Mouse (Mus musculus) v-Abl transformed pro-B cells (cell line): Measurements from ENCODE around the gene Aldh6a1.

Source experiments
- in situ Hi-C, 2 experiments: fragments of 400-800 bp; cut with MboI; formaldehyde crosslinking; loops; one replicate each; pipeline ENCODE4 v1.15.1; 2025; ENCODE audit not compliant: unreplicated experiment in 2 of 2

The Aldh6a1 gene

DNA sequence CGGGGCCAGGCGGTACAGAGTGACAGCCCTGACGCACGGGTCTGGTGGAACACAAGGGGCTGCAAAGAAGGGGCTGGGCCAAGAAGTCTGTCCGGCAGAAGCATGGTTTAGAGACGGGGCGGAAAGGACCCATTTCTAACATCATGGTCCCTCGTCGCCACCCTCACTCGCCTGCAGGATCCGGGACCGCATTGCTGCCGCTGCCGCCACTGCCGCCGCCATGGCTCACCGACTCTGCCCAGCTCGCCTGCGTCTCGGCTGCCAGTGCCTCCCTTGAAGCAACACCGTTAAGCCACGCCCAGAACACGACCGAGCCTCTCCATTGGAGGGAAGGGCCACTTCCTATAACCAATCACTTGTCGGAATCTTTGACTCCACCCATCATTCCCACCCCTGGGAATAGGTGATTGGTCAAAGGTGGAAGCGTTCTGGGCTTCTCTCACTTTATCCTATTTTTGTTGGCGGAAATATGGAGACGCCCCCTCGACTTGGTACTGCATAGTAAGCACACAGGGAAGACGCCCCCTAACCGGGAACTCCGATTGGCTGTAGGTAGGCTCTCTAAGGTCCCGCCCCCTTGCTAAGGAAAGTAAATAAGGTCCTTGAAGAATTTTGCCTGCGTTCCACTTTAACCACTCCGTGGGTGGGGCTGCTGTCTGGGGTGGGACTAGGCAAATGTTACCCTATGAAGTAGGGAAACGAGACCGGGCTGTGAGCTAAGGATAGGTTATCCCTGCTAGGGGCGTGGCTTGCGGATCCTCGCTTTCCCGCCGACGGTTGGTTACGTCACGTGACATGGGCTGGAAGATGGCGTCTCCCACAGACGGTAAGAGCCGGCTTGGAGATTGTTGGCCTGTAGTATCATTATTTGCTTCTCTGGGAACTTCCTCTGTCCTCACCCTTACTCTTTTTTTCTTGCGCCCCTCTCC is at the start of gene Aldh6a1, which contains the start of gene Lin52:
Gene Aldh6a1 (minus strand): TSS at position 287 of the 929 bp plus-strand sequence.
Gene Lin52 (plus strand): TSS at position 705 of the 929 bp plus-strand sequence.
- in situ Hi-C loops, result loop anchor here in 1 of 2 experiments (5.0 to 25.0 kb wide), 3 partner anchors 46 to 289 kb away; partner anchors contain the start of genes Bbof1 and Entpd5

DNA sequence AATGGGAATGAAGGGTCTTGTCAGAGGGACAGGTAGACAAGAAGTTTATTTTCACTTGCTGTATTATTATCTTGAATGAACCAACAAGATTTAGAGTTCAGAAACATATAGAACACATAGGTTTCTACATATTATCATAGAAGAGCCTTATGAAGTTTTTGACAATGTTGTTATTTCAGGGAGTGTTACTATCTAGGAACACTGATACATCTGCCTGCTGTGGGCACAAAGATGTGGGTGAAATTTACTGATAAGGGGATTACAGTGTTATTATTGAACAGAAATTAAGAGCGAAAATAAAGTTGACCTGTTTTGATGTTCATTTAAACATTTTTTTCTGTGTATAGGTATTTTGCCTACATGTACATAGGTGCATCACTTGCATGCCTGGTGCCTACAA is 46.0 kb upstream of the Aldh6a1 start:
- in situ Hi-C loops, result no loop called here

DNA sequence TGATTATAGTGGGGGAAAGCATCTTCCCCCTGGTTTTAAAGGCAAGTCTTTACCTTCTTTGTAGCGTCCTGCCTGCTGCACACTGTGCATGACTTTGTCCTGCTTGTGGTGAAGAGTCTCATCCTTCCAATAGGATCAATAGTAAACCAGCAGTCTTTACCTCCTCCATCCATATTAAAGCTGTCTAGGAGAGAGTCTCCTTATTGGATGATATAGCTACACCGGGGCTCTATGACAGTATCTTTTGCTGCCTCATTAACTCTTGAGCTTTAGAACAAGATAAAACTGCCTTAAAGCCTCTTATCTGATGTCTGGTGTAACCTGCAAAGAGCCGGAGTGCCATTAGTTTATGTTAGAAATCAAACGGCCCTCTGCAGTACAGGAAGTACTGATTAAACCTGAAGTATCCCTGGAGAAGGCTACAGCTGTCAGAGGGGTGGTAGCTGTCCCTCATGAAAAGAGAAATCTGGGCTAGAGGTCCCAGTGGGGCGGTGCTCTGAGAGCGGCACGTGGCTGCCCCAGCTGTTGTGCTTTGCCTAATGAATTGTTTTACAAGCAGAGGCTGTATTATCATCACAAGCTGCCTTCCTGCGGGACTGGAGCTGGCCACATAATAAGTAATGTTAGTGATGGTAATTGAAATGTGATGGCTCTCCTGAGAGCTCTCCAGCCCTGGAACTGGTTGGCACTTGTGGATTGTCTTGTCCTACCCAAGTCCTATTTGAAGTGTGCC is 36.7 kb upstream of the Aldh6a1 start:
- in situ Hi-C loops, result no loop called here

DNA sequence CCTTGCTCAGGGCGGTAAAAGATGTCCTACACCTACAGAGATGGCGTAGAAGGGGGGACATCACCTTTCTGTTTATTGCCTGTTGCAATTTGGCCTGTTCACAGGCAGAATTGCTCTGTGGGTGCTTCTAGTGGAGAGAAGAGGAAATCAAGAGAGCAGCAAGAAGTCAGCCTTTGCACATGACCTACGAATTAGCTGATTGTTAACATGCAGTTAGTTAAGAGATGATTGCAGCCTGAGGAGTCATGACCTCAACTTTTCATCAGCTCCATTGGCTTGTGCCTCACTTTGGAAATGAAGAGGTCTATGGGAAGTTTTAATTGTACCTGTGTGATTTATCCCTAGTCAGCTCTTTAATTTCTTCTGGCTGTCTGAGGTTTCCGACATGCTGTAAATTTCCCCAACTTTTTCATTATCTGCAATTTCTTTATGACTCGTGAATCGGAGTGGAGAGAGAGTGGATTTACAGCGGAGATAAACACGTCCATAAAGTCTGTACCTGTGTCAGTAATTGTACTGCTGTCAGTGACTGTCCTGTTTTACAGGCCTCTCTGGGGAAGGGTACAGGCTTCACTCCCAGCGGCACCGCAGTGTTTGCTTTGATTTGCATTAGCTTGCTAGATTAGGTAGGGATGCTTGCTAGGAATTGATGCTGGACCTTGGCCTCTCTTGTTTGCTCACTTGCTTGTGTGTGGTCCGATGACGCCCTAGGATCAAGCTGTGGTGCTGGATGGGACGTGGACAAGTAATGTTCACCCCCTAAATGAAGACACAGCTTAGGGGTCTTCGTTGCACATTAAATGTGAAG is 32.2 kb upstream of the Aldh6a1 start:
- in situ Hi-C loops, result no loop called here

DNA sequence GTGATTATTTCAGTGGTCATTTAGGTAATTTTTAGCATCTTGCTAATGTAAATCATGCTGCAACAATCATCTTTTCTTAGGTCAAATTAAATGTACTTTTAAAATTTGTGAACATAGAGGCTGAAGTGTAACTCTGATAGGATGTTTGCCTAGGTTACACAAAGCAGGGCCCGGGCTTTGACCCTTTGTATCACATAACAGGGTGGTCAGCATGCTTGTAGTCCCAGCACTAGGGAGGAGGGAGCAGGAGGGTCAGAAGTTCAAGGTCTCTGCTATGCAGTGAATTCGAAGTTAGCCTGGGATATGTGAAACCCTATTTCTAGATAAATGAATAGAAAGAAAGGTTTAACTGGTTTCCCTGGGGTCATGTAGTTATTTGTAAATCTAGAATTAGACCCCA is 30.4 kb upstream of the Aldh6a1 start:
- in situ Hi-C loops, result no loop called here

DNA sequence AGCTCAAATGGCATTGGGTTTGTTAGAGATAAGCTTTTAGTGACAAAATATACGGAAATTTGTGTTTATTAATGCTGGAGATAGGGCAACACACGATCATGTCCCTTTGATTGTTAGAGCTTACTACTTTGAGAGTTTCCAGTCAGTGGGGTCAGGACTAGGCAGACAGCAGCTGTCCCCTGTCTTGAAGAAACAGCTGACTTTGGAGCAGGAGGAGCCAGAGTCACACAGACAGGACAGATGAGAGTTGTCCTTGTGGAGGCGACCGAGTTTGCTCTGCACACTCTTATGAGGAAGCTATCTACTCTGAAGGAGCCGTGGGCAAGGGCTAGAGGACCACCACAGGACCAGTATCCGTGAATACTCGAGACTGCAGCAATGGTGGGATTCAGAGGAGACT is 28.1 kb upstream of the Aldh6a1 start:
- in situ Hi-C loops, result no loop called here

DNA sequence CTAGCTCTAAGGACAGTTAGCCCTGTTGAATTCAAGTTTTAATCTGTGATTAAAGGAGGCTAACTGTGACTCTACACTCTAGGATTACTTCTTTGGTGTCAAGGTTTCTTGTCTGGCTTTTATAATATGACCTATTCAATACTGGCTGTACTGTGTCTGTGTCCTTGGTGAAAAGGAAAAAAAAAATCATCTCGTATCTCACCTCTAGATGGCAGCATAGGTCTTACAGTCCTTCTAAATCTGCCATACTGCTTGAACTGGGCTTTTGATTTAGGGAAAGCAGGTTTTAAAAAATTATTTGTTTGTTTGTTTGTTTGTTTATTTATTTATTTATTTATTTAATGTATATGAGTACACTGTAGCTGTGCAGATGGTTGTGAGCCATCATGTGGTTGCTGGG is 17.9 kb upstream of the Aldh6a1 start:
- in situ Hi-C loops, result loop anchor here (5.0 to 25.0 kb wide), 2 partner anchors 119 to 306 kb away; no protein-coding TSS in a partner anchor

DNA sequence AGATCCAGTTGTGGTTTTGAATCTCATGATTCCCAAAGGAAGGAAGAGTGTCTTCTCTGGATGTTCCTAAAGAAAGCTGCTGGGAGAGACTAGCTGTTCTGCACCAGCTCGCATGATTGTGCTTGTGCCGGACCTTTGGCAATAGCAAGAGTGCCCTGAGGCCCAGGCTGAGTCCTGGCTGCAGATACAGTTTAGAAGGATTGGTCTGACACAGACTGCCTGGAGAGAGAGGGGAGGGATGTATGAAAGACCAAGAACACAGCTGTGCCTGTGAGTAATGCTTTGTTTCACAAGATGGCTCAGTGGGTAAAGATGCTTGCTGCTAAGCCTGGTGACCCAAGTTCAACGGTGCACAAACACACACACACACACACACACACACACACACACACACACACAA is 12.1 kb upstream of the Aldh6a1 start:
- in situ Hi-C loops, result loop anchor here in 1 of 2 experiments (25.0 kb wide), 1 partner anchor 301 kb away; no protein-coding TSS in a partner anchor

DNA sequence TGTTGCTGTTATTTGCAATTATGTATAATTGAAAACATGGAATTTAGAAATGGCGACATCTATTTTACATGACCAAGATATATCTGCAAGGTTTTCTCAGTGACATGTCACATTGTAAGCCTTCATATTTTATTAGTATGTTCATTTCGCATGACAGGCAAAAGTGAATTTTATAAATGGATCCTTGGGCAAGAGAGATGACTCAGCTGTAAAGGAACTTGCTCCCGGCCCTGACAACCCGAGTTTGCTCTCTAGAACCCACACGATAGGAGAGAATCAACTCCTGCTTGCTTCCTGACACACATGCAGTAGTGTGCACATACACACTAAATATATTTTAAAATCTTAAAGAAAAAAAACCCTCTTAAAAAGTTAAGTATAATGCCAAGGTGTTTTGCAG is 10.6 kb upstream of the Aldh6a1 start:
- in situ Hi-C loops, result loop anchor here in 1 of 2 experiments (25.0 kb wide), 1 partner anchor 299 kb away; no protein-coding TSS in a partner anchor

DNA sequence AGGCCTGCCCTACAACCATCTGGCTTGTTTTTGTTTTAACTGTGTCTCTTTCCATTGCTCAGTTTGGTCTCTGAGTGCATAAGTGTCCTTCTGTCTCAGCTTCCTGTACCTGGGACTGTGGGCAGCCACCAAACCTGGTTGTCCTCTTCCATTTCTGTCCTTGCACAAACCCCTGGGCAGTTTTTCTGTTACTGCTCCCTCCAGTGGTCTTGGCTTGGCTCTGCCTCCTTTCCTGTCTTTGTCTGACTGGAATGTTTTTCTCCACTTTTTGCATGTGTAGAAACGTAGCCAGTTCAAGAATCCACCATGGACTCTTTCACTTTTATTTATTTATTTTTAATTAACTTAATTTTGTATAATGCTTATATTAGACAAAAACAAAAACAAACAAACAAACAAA is 9.0 kb upstream of the Aldh6a1 start:
- in situ Hi-C loops, result loop anchor here in 1 of 2 experiments (10.0 to 25.0 kb wide), 2 partner anchors 55 to 298 kb away; partner anchors contain the start of genes Bbof1 and Entpd5

DNA sequence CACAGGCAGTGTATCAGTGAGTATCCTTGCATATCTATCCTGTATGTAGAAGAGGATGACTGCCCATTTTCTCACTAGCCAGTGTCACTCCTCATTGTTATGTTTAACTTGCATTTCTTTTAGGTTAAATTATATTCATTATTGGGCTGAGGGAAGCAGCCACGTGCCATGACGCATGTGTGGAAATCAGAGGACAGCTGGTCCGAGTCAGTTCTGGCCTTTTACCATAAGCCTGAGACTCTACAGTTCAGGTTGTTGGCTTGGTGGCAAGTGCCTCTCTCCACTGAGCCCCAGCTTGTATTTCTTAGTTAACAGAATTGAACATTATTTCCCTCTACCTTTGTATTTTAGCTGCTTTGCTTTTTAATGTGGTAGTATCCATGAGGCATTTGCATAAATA is 6.1 kb upstream of the Aldh6a1 start:
- in situ Hi-C loops, result loop anchor here in 1 of 2 experiments (10.0 to 25.0 kb wide), 2 partner anchors 52 to 295 kb away; partner anchors contain the start of genes Bbof1 and Entpd5

DNA sequence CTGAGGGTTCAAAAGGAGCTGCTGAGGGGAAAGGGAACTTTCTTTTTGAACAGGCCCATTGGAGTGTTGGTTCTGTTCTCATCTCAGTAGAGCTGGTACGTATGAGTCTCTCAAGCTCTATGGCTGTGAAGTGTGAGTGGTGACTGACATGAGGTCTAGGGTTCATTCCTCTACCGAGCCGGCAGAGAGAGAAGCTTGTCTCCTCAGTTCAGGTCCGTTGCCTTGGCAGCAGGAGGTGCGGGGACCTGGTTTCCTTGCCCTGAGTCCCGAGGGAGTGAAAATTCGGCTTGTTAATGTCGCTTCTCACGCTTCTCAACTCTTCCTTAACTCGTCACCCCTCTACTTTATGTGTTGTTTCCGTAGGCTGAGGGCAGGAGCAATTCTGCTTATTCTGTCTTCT is 997 bp upstream of the Aldh6a1 start:
- in situ Hi-C loops, result loop anchor here in 1 of 2 experiments (5.0 to 25.0 kb wide), 3 partner anchors 47 to 290 kb away; partner anchors contain the start of genes Bbof1 and Entpd5

DNA sequence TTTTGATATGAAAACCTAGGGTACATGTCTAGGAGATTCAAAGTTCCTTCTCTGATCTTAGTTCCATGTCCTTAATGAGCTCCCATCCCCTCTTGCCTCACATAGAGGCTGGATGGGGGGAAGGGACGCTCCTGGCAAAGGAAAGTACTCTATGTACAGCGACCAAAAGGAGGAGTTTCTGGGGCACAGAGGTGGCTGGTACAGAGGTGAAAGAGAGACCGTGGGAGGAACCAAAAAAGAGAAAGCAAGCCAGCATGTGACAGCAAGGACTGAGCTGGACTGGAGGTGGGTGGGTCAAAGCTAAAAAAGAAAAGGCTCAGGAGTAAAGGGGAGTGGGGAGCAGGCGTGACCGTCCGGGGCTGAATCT is 470 bp downstream of the Aldh6a1 start:
- in situ Hi-C loops, result loop anchor here in 1 of 2 experiments (5.0 to 25.0 kb wide), 3 partner anchors 46 to 288 kb away; partner anchors contain the start of genes Bbof1 and Entpd5

DNA sequence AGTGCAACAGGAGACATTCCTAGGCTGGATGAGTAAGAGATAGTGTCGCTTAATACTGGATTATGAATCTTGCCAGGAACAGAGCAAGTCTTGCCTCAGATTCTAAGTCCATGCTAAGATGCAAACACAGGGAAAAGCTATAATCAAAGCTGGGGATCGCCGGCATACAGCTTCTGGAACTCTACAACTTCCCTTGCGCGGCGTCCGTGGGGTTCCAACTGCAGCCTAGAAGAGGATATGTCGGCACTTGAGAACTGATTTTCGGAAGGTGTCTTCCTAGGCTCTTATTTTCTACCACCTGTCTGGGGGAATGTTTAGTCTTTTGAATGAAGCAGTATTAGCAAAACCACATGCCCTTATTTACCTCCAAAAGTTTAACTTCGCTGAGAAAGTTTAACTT is 917 bp downstream of the Aldh6a1 start:
- in situ Hi-C loops, result loop anchor here (5.0 to 25.0 kb wide), 4 partner anchors 45 to 288 kb away; partner anchors contain the start of genes Bbof1 (in 1 of the 2) and Entpd5 (in 1 of the 2)

DNA sequence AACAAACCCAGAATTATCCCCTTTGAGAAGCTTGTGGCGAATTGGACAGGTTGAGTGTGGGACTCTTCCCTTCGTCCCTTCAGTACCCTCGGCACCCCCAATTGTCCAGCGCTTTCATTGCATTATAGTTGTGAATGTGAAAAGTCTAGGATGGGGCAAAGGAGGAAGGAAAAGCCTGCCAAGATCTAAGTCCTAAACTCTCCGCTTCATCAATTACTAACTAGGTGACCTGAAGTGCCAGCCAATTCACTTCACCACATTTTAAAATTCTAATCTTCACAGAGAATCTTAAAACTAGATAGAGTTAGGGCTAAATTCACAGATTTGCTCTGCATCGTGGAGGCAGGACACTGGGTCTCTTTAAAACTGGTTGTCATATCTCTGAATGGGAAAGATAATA is 2.6 kb downstream of the Aldh6a1 start:
- in situ Hi-C loops, result loop anchor here in 1 of 2 experiments (5.0 kb wide), 1 partner anchor 91 kb away; no protein-coding TSS in a partner anchor

DNA sequence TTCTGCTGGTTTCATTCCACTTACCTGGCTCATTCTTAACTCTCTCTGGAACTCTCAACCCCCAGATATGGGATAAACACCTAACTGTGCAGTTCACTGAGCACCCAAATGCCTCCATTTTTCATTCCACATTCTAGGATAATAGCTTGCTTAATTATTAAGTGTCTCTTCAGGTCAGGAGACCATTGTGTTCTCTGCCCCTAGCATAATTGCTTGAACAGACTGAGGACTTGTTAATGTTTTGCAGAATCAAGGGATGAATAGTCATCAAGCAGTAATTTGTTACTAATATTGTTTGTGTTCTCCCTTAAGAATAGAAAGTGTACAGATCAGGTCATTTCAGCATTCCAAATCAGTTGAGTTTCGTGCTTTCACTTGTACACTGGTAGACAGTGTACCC is 3.4 kb downstream of the Aldh6a1 start:
- in situ Hi-C loops, result loop anchor here in 1 of 2 experiments (5.0 kb wide), 1 partner anchor 90 kb away; no protein-coding TSS in a partner anchor

DNA sequence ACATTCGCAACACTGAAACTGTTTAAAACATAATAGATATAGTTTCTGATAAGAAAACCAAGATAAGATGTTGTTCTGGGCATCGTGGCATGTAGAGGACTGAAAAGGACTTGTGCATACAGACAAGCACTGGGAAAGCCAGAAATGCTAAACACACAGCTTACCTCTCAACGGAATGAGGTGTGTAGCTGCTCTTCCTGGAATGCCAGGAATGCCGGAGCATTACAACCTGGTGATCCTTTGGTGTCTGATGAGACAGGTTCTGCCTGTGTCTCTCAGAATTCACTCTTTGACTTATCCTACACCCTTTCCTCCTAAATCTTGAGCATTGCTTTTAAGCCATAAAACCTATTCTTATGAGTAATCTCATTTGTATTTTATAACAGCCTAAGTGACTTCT is 8.3 kb downstream of the Aldh6a1 start:
- in situ Hi-C loops, result no loop called here

DNA sequence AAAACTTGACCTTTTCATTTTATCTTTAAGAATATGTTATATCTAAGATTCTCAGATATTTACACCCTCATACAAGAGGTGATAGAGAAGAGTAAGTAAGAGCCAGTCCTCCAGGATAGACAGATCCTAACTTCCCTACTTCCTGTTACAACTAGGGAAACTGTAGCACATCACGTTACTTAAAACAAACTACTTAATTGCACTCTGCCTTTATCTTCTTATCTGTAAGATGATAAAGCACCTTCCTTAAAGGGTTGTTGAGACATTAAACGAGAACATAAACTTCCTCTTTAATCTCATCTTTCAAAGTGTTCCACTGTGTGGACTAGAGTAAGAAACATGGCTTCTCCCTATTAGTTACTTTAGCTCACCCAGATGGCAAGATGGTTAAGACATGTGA is 12.1 kb downstream of the Aldh6a1 start:
- in situ Hi-C loops, result no loop called here

DNA sequence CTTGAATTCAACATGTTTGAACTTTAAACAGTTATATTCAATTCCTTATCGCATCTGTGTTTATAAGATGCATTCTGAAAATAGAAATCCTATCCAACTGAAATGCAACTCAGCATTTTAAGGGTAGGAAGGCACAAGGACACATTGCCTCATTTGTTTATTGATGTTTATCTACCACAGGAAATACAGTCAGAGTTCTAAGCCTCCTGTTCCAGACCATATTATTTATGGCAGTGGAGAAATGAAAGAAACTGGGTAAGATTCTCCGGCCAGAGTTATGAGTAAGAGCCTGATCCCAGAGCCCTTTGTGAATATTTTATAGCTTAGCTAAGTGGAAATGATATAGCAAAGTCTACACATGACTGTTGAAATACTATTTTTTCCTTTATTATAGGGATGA is 21.0 kb downstream of the Aldh6a1 start:
- in situ Hi-C loops, result no loop called here

DNA sequence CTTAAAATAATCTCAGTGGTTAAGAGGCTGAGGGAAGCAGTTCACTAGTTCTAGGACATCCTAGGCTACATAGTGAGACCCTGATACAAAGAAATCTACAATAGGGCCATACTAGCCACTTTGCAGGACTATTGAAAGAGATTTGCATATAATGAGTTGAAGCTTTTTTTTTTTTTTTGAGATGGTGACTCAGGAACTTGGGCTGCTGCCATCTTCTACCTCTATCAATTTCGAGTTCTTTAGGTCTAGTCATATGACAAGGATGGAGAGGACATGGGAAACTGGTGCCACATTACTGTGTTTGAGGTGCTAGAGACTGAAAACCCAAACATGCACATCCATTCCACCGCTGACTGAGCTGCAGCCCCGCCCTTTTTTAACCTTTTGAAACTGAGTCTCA is 26.8 kb downstream of the Aldh6a1 start:
- in situ Hi-C loops, result no loop called here
